Mouse (Mus musculus) ES-E14 (cell line): ENCODE measurements around the gene Meltf. TPM values are rescaled to one million over a fixed set of nuclear protein-coding genes. Genes with fewer than 3 reads are reported as not detected.

ENCODE experiments used
- DNase-seq: peaks from one replicate; pipeline ENCODE4 v3.0.0-alpha.2; 2013; ENCODE audit warnings: low read depth, low spot score
- H3K27ac ChIP-seq: 2 replicates; pipeline ENCODE4 v1.5.1; 2012; ENCODE audit warnings: low read depth, mild to moderate bottlenecking, low read length, moderate library complexity, mixed read lengths; ENCODE audit not compliant: poor library complexity, insufficient read depth, severe bottlenecking
- H3K36me3 ChIP-seq: 2 replicates; pipeline ENCODE4 v1.6.1; 2012; ENCODE audit warnings: mild to moderate bottlenecking, low read length, moderate library complexity, mixed read lengths; ENCODE audit not compliant: control insufficient read depth, poor library complexity, insufficient read depth, severe bottlenecking
- H3K4me1 ChIP-seq, 2 experiments: fragments of 150-350 bp in 1 of 2; sonication (generic) in 1 of 2; 2 replicates each; pipeline ENCODE4 v1.6.1; 2012; ENCODE audit warnings: low read length in 2 of 2, mild to moderate bottlenecking in 1 of 2, mixed read lengths in 1 of 2; ENCODE audit not compliant: control insufficient read depth in 2 of 2, insufficient read depth in 2 of 2, poor library complexity in 1 of 2
- H3K4me3 ChIP-seq, 2 experiments: fragments of 150-350 bp in 1 of 2; sonication (generic) in 1 of 2; 2 replicates each; pipeline ENCODE4 v1.5.1; 2012; ENCODE audit warnings: low read length in 2 of 2, low read depth in 1 of 2, mild to moderate bottlenecking in 1 of 2, mixed read lengths in 1 of 2; ENCODE audit not compliant: insufficient read depth in 1 of 2, poor library complexity in 1 of 2, severe bottlenecking in 1 of 2
- H3K9ac ChIP-seq: 2 replicates; pipeline ENCODE4 v1.6.1; 2012; ENCODE audit warnings: low read depth, mild to moderate bottlenecking, low read length, mixed read lengths; ENCODE audit not compliant: poor library complexity, insufficient read depth, severe bottlenecking
- H3K9me3 ChIP-seq: fragments of 150-350 bp; sonication (generic); 2 replicates; pipeline ENCODE4 v1.6.1; 2012; ENCODE audit warnings: low read depth, mild to moderate bottlenecking, low read length; ENCODE audit not compliant: control insufficient read depth, insufficient read depth
- CHD2 ChIP-seq: IDR thresholded peaks from 2 replicates; pipeline ENCODE4 v1.6.1; 2014; ENCODE audit warnings: mild to moderate bottlenecking, low read depth, low read length, inconsistent platforms
- HCFC1 ChIP-seq: IDR thresholded peaks from 2 replicates; pipeline ENCODE4 v1.6.1; 2012; ENCODE audit warnings: low read length, inconsistent platforms, borderline replicate concordance; ENCODE audit not compliant: insufficient read depth
- MAFK ChIP-seq: IDR thresholded peaks from 2 replicates; pipeline ENCODE4 v1.6.1; 2014; ENCODE audit warnings: mild to moderate bottlenecking, low read depth, low read length, inconsistent platforms; ENCODE audit not compliant: insufficient read depth
- ZC3H11A ChIP-seq: IDR thresholded peaks from 2 replicates; pipeline ENCODE4 v1.6.1; 2012; ENCODE audit warnings: low read depth, mild to moderate bottlenecking, inconsistent platforms, low read length, borderline replicate concordance
- ZNF384 ChIP-seq: IDR thresholded peaks from 2 replicates; pipeline ENCODE4 v1.6.1; 2012; ENCODE audit warnings: low read depth, low read length, inconsistent platforms
- in situ Hi-C, 2 experiments: fragments of 600-800 bp; cut with MboI; formaldehyde crosslinking; loops; one replicate each; pipeline ENCODE4 v1.15.1; 2025; ENCODE audit warnings: low sequenced_read_pairs in 2 of 2, inconsistent platforms in 1 of 2; ENCODE audit not compliant: unreplicated experiment in 2 of 2
- total RNA-seq: library from RNA; depleted of rRNA; stranded (reverse); fragments of 300-350 nt; gene quantifications from 2 replicates; pipeline ENCODE4 v1.2.3, GENCODE M21; 2012

Gene Meltf
- total RNA-seq, 1 experiment, result 0.40 TPM

- Histone ChIP-seq H3K9me3 (no peaks in the 10 kb centered on the region), H3K4me1 (peaks cover 0 to 23% of the 10 kb centered on the region in 2 experiments; a peak in 3 of 4 replicates), H3K27ac (no peak overlapping the region; the same call in 1 of the 2 replicates), H3K9ac (peak overlapping the region; percentile 28; the same call in 1 of the 2 replicates), H3K4me3 (no peak overlapping the region; a peak in 1 of 4 replicates), H3K36me3 (no peaks in the 10 kb centered on the region)
- in situ Hi-C loops, result no loop called here
- TF ChIP-seq ZC3H11A (no peak), CHD2 (no peak), HCFC1 (no peak), ZNF384 (no peak), MAFK (no peak)
- DNase-seq, result no peak
Measured at GRCm38 (mm10) chr16:31926547-31927182, 48.1 kb downstream of the Meltf start.

GRCm38 (mm10) chr16:31927412-31927811 lies 48.8 kb downstream of the Meltf start:
- Histone ChIP-seq H3K27ac (no peak overlapping the region; the same call in 1 of the 2 replicates), H3K9me3 (no peaks in the 10 kb centered on the region), H3K4me1 (peaks cover 0 to 27% of the 10 kb centered on the region in 2 experiments; a peak in 3 of 4 replicates), H3K9ac (no peak overlapping the region), H3K4me3 (no peak overlapping the region; a peak in 1 of 4 replicates), H3K36me3 (no peaks in the 10 kb centered on the region)
- no peak for DNase-seq
- in situ Hi-C loops, result no loop called here
- TF ChIP-seq ZC3H11A, result no peak

GRCm38 (mm10) chr16:31931330-31931729 lies 52.7 kb downstream of the Meltf start:
- H3K9me3 ChIP-seq, result no peaks in the 10 kb centered on the region
- TF ChIP-seq ZNF384 (no peak), ZC3H11A (no peak), CHD2 (no peak)
- peaks cover 0 to 21% of the 10 kb centered on the region in 2 experiments; a peak in 3 of 4 replicates for H3K4me1 ChIP-seq
- H3K27ac ChIP-seq, result no peak overlapping the region
- no peak for DNase-seq
- in situ Hi-C loops, result no loop called here
- H3K4me3 ChIP-seq, result peak overlapping the region; percentile 19 to 39
- no peaks in the 10 kb centered on the region for H3K36me3 ChIP-seq
- H3K9ac ChIP-seq, result peak overlapping the region; percentile 18; the same call in 1 of the 2 replicates

- Histone ChIP-seq H3K9ac (0 out of 2 replicates have a peak overlapping the region, but pooled peaks have one; percentile 8), H3K27ac (no peak overlapping the region), H3K9me3 (no peaks in the 10 kb centered on the region), H3K36me3 (no peaks in the 10 kb centered on the region), H3K4me3 (no peak overlapping the region), H3K4me1 (peaks cover 0 to 21% of the 10 kb centered on the region in 2 experiments; a peak in 3 of 4 replicates)
- in situ Hi-C loops, result no loop called here
- TF ChIP-seq ZNF384 (no peak), ZC3H11A (no peak), CHD2 (no peak), MAFK (no peak), HCFC1 (no peak)
- DNase-seq, result no peak
Measured at GRCm38 (mm10) chr16:31932255-31932654, 53.6 kb downstream of the Meltf start.
